Mouse (Mus musculus) liver, adult (tissue): ENCODE data around the gene Ciao2b.

ENCODE experiments used
- GATA4 ChIP-seq: IDR thresholded peaks from 2 replicates; pipeline ENCODE4 v1.6.1; 2014; ENCODE audit warnings: mild to moderate bottlenecking, low read length; ENCODE audit not compliant: insufficient replicate concordance

Ciao2b gene

DNA sequence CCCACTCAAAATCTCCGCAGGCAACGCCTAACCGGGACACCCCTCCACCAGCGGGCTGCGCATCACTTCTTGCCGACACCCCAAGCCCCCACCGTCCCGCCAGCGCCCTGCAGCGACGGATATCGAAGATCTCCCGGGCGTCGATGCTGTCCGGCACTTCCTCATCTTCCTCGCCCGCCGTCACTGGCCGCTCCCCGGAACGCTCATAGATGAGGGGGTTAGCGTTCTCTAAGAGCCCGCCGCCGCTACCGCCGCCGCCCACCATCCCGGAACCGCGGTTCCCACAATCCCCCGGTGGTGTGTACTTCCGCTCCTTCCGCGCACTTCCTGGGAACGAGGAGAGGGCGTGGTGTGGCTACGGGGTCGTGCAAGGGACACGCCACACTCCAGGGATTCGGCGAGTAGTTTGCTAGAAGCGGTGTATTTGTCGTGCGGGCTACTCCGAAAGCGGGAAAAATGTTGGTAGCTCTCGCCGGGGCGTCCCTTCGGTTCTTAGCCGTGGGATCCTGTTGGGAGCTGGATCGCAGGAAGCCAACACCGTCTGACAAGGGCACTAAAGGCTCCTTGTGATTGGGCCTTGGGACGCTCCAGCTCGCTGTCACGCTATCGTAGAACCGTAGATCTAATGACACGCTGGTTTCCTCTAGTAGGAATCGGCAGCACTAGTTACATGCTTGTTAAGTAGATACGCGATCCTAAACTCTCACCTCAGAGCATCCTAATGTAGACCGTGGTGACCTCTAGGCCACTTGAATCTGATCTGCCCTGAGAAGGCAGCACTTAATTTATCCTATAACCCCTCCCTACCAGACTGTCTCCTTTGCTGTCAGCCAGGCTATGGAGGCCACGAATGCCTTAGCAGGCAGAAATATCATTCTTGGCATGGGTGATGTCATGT is at the start of gene Ciao2b:
Ciao2b (minus strand) TSS at position 540 of the 898 bp plus-strand sequence.
- peak; percentile 32; the same call in 1 of the 2 replicates for TF ChIP-seq GATA4

DNA sequence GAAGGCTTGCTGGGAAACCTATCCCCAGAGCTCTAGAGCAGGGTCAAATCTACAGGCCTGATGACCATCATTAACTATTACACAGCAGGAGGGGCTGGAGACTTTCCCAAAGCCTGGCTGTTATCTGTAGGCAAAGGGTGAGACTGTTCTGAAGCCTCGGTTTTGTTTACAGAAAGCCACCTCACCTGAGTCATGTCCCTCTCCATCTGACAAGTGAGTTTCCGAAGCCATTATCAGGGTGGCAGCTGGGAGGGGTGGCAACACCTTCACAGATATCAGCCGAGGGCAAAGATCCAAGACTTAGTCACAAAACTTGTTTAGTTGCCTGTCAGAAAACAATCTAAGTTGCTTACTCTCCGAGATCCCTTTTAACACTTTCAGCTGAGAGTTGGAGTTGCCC is 46.7 kb upstream of the Ciao2b start:
- TF ChIP-seq GATA4, result no peak

DNA sequence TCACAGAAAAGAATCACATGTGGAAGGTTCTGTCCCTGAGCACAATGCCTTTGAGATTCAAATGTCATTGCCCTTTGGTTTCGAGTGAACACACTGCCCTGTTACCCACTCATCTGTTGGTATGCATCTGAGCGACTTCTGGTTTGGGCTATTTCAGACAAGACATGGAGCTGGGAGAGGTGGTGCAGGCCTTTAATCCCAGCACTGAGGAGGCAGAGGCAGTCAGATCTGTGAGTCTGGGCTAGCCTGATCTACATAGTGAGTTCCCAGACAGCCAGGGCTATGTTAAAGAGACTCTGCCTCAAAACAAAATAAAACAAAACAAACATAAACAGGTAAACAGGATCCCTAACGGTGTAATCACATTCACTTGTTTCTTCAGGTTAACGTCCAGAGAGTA is 13.8 kb upstream of the Ciao2b start:
- TF ChIP-seq GATA4, result no peak

DNA sequence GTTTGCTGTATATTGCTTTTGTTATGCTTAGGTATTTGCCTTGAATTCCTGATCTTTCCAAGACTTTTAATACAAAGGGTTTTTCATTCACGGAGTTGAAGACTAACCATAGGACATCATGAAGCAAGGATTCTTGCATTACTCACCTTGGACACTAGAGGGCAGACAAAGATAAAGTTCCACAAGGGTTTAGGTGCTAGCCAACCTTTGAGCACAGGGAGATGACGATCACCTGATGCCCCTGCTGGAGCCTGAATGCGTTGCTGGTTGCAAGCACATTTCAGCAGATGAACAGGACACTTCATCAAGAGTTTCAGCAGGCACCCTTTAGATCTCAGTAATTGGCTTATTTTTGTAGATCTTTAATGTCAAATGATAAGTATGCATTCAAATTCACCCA is 13.2 kb upstream of the Ciao2b start:
- no peak for TF ChIP-seq GATA4

DNA sequence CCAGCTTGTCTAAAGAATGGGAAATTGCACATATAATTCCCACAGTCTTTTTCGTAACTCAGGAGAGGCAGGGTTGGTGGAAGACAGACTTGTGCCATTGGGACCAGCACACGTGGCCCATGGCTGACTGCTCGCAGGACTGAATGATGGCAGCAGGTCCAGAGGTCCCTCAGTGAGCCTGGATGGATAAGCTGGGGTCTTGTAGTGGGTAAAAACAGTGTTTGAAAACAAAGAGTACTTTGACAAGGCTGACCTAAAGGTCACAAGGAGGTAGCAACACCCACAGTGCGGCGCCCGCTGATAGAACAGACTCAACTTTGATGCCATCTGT is 524 bp upstream of the Ciao2b start:
- no peak for TF ChIP-seq GATA4

DNA sequence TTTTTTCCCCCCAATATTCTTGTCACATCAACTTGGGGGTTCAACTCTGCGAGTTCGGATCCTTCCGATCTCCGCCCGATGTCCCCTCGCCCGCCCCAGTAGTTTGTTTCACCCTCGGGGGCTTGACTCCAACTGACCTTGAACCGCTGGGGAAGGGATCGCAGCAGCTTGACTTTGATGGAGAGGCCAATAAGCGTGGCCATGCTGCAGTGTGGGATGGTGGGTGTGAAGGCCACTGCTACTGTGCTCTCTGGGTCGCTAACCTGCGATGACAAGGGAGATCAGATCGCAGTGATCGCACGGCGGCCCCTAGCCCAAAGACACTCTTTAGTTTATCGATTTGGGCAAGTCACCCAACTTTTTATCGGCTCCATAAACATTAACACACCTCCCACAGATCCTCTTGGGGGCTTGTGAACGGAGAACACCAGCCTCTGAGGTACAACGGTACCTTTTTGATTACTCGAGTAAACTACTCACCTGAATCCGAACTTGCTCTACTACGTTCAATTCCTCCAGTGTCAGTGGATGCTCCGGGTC is 864 bp downstream of the Ciao2b start:
- no peak for TF ChIP-seq GATA4

DNA sequence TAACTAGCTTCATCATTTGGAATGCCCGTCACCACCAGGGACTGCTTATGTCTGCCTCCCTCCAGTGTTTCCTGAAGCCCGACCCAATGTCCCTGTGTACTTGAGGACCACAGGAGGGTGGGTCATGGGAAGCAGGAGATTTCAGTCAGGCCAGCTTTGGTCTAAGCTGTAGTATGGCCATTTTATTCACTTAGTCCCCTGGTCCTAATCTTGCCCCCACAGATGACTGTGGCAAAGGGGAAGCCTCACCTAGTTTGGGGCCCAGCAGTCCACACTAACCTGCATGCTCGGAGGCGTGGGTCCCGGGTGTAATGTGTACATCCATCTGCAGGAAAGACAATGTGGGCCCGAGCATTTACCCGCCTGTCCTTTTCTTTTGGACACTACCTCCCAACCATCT is 1.5 kb downstream of the Ciao2b start:
- no peak for TF ChIP-seq GATA4

DNA sequence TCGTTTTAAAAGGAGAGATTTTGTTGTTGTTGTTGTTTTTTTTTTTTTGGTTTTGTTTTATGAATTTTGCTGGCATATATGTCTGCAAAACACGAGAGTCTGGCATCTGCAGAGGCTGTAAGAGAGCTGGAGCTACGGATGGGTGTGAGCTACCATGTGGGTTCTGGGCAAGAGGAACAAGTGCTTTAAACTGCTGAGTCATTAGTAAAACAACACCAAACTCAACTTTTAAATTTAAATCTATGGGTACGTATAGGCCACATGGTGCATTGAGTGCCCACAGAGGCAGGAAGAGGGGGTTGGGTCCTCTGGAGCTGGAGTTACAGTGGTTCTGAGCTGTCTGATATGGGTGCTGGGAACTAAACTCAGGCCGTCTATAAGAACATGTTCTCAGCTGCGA is 3.8 kb downstream of the Ciao2b start:
- TF ChIP-seq GATA4, result no peak

DNA sequence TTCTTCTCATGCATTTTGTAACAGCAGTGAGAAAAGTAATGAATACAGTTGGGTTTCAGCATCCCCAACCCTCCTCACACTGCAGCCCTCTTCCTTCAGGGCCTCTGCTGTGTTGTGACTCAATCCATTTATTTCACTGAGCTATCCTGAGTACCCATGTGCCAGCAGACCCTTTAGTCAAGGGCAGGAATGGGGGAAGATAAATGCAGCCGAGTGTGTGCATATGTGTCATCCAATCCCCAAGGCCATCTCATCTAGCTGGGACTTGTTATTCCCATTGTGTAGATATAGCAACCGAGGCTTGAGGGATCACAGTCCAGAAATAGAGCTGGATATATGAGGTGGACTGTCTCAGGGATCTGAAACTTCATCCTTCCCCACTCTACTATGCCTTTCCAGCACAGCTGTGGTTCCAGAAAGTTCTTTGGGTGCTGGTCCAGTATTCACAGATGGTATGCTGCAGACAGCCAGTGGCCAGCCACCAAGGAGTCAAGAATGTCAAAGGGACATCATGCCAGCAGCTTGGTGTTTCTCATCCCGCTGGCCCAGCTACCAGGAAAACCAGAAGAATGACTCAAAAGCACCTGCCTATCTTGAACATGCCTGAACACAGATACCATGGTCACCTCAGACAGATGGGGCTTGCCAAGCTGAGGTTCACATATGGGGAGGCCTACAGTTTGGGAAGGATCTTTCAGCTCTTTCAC is 6.6 kb downstream of the Ciao2b start:
- no peak for TF ChIP-seq GATA4

DNA sequence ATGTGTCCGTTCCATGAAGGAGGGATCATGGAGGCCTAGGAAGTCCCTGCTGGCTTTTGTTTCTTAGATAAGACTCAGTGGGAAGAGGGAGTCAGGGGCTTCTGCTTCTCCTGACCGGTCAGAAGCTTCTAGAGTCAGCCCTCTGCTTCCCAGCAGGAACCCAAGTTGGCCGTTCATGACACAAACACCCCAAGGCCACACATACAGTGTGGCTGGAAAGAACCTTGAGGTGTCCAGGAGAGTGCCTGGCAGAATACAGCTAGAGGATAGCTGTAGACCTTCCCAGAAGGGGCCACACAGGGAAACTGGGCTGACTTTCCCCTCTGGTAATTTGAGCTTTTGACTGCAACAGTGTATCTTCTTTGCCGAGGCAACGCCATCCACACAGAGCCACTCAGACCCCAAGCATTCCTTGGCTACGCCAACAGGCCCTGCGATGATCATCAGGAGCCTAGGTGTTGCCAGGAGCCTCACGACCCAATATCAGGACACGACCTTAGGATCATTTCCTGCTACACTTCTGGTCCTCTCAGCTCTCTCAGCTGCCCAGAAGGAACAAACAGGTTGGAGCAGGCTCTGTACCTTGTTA is 8.5 kb downstream of the Ciao2b start:
- no peak for TF ChIP-seq GATA4

DNA sequence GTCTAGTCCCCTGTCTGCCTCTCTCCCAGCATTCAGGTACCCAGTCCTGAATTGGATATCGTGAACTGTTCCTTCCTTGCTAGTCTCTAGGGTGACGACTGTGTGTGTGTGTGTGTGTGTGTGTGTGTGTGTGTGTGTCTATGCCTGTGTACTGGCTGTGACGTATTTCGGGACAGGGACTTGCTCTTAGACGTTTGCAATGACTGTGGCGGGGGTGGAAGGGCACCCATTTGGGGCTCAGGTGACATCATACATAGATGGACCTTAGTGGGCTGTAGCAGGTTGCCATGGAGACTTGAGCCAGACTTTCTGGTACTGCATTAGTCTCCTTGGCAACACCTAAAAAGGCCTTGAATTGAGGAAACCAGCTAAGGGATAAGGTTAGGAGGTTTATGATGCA is 9.3 kb downstream of the Ciao2b start:
- TF ChIP-seq GATA4, result no peak

DNA sequence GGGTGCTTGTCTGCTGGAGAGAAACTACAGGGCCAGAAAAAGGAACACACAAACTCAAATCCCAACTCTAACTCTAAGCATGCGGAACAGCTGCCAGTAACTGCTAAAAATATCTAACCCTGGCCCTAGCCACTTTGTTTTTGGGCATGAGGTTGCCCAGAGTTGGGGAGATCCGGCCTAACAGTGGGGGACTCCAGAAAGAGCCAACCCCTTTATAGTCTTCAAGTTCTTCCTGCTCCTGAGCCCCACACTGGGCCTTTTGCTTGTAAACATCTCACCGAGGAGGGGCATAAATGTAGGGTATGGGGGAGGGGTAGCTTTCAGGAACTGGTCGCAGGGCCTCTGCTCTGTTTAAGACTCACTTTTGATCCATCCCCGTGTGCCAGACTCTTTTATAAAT is 9.8 kb downstream of the Ciao2b start:
- no peak for TF ChIP-seq GATA4

DNA sequence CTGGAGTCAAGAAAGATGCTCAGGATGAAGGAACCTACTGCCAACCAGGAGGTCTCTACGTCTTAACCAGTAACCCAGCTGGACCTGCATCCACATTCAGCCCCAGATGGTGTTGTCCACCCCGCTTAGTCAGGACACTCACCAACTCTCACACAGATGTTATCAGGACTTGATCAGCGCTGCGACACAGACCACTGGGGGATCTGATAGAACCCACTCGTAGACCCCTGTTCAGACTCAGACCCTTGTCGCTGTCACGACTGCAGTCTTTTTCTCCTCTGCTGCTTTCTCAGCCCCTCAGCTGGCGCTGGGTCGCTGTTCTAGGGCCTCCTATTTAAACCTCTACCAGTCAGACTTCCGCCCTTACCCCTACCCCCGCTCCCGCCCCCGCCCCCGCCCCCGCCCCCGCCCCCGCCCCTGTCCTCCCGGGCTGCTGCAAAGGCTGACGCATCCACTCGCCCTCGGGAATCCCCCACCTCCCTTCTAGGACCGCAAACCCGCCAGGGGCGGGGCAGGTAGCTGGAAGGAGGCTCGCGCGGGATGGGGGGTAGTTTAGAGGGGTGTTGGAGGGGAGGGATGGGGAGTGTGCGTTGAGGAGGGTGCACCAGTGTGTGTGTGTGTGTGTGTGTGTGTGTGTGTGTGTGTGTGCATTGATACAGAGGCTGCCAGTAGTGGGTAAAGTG is 10.6 kb downstream of the Ciao2b start, which contains the start of gene Rrad:
Rrad (minus strand) TSS at position 347 of the 683 bp plus-strand sequence.
- TF ChIP-seq GATA4, result no peak

DNA sequence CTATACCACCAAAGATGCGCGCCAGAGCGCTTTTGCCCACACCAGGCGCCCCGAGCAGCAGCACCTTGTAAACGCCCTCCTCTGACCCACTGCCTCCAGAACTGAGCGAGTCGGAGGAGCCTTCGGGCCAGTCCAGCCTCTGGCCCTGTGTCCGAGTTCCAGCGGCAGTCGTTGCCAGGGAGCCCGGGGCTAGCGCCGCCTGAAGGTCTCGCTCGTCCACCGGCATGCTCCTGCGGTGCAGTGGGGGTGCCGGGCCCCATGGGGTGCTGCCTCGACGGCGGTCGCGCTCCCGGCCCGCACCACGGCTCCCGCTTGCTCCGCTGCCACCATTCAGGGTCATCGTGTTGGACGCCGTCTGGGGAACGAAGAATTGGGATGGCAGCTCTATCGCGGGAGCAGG is 11.2 kb downstream of the Ciao2b start:
- TF ChIP-seq GATA4, result no peak

DNA sequence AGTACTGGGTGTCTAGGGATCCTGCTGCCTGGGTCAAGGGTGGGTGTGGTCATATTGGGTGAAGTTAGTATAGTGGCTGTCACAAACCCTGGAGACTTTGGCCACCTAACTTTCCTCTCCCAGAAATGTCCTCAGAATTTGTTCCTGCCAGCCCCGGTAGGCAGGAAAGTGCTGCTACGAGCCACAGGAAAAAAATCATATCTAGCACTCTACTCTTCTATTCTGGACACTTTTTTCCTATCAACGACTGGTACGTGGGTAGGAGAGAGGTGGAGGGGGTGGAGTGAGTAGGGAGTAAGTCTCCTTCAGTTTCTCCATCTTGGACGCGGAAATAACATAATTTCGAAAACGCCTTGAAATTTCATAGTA is 11.7 kb downstream of the Ciao2b start:
- TF ChIP-seq GATA4, result no peak
